Mouse (Mus musculus) cerebellum, postnatal 14 days (tissue): ENCODE measurements around the gene Slc25a21.

ENCODE experiments used
- DNase-seq, 2 experiments: peaks; one replicate each; pipeline ENCODE4 v3.0.0; 2021; ENCODE audit warnings: mixed read lengths in 2 of 2

Gene Slc25a21

GRCm38 (mm10) chr12:57016324-57016723 is 180.9 kb downstream of the Slc25a21 start:
- no peak for DNase-seq

- DNase-seq, result peak; percentile 6 to 15
These were observed 188.3 kb downstream of the Slc25a21 start for GRCm38 (mm10) chr12:57009010-57009409.

DNA sequence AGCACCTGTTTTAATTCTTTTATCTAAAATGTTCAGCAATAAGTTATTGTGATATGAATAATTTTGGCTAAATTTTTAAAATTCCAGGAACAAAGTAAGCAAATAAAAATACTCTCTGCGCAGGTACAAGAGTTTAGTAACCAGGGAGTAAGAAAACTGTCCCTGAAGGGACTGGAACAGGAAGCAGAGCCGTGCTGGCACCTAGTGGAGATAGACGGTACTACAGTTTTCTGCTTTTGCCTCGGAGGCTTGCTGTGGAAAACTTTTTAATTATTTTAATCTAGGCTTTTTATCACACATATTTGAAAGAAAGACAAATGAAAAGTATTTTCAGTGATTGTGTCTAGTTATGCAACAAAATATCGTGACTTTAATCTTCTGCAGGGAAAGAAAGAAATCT is 211.2 kb downstream of the Slc25a21 start:
- peak; percentile 79 to 84 for DNase-seq

DNA sequence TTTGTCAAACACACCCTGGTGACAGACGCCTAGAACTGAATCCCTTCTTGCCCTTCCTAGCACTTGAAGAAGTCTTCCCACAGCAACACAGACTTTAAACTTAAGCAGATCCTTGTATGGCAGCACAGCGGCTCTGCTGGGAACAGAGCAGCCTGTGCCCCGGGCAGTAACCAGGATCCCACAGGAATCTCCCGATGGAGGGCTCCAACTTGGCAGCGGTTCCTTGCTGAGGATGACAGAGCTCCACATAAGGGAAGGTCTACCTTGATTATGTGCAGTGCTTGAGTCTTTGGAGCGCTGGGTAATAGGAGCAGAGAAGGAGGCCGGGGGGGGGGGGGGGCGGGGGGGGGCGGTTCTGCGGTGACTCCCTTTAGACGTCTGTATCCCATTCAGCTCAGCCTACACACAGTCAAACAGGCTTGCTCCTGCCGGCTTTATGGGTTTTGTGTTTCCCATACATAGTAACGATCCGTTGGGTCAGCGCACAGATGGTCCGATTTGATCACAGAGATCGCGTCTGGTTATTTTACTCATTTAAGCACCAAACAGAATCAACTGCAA is 215.1 kb downstream of the Slc25a21 start:
- peak in 1 of 2 experiments; percentile 4 for DNase-seq

DNA sequence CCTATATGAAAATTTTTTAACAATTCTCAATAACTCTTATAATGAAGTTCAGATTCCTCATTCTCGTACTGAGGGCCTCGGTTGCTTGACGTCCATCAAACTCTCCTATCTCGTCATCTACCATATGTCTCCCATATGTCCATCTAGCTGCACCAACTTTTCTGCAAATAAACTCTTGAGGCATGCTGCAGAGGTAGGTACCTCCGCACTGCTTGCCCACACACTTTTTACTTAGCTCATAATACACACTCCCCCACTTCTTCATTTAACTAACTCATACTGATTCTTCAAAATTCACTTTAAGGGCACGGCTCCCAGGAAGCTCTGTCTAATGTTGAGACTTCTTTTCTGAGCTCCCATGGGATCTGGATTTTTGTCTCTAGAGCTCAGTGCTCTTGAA is 222.0 kb downstream of the Slc25a21 start:
- no peak for DNase-seq

GRCm38 (mm10) chr12:56963236-56963635 is 234.0 kb downstream of the Slc25a21 start:
- no peak for DNase-seq

DNA sequence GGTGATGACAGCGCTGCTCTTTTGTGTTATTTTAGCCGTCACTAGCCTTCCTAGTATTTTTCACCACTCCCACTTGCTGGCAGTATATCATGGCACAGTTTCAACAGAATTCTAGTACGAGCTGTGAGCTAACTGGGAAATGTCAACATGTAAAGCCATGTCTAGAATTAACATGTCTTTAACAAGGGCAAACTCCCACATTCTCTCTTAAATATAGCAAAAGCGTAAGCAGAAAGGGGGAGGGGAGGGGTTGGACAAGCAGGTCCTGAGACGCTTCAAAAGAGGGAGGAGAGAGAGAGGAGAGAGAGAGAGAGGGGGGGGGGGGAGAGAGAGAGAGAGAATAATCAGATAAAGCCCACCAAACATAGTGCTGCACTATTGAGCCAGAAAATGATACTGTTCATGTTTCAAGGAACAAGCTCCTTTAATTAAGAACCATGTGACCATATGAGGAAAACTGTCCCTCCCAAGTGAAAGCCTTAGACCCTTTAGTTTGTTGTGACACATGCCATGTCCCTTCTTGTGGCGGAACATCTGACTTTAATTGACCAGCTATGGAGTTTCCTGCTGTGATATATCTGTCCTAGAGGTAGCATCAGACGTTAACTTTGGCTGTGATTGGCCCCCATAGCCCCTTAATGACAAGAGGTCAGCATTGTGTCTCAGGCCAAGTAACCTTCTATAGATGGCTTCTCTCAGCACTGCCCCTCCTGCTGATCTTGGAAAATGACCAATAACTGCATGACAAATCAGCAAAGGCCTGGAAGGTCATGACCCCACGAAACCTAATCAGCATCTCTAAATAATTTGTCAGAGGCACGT is 237.8 kb downstream of the Slc25a21 start:
- DNase-seq, result peak in 1 of 2 experiments; percentile 4

DNA sequence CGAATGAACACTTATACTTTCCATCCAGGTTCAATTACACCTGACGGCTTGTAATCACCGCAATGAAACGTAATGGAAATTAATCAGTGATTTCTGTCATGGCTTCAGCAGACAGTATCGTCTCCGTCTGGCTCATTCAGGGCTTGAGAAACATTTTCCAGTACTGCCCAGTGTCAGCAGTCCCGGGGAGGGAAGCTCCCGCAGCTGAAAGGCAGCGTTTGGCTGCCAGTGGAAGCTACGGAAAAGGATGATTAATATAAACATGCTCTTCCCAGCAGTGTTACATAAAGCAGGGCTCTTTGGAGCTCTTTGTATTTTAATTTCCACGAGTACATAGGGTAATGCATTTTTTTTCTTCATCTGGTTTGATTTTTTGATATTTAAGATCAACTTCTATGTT is 239.0 kb downstream of the Slc25a21 start:
- peak in 1 of 2 experiments; percentile 13 for DNase-seq

DNA sequence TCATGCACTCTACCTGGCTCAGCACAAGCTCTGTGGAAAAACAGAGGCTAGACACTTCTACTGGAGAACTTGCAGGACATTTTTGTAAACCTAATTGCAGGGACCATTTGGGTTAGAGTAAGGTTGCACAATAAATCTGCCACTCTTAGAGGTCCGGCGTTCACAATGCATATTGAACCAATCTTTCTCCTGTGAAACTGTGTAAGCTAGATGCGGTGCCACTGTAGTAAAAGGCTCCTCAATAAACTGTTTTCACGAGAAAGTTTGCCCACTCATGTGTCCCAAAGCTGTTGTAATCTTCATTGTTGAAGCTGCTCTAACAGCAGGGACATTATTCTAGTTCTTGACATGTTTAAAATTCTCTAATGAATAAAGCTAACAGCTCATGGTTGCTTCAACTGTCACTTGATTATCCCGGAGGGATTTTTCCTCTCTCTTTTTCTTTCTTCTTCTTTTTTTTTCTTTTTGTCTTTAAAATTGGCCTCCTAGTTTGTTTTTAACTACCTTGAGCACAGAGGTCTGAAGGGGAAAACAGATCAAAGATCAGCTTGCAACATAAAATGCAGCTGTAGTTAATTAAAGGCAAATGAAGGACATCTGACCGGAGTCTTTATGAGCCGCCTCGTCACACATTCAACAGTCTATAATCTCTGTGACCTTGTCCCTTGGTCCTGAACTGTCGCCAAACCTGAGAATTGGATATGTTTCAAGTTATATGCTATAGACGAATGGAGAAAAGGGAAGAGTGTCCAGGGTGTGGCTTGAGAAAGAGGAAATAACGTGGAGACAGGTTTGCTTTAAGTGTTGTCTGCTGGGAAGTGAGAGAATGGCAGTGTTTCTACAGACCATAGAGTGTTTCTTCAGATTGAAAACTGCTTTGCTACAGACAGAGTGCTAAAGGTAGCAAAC is 245.3 kb downstream of the Slc25a21 start:
- no peak for DNase-seq

DNA sequence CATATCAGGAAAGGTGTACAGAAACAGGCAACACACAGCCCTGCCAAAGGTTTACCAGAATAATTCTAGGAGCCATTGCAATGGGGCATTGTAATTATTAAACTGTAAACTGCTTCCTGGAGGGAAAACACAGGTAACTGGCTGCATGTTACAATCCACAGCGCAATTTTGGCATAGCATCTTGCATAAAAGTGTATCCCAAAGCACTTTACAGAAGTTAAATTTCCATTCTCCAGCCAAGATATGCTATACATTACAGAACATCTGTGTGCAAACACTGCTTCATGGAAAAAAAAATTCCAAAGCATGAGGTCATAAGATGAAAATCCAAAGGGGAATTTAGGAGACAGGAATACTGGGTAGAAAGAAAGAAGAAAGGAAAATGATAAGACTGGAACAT is 253.0 kb downstream of the Slc25a21 start:
- no peak for DNase-seq

- no peak for DNase-seq
These were observed 256.4 kb downstream of the Slc25a21 start for GRCm38 (mm10) chr12:56940861-56941260.

- no peak for DNase-seq
These were observed 279.1 kb downstream of the Slc25a21 start for GRCm38 (mm10) chr12:56918145-56918544.

DNA sequence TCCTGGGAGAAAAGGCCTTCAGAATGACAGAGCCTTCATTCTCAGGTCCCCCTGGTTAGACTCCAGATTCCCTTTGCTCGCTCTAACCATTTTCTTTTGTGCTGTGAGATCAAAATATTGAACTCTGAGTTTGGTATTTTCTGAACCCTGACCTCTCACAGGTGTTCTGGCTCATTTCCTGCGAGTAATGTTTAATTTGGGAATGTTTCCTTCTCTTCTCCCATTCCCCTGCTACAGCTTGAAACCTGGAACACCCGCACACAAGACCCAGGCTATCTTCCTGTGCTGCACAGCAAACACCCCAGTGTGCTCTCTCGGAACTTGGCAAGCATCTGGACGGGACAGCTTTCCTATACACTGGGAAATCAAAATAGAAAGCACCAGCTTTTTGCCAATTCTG is 290.8 kb downstream of the Slc25a21 start:
- no peak for DNase-seq

- no peak for DNase-seq
These were observed 291.5 kb downstream of the Slc25a21 start for GRCm38 (mm10) chr12:56905652-56906305.

DNA sequence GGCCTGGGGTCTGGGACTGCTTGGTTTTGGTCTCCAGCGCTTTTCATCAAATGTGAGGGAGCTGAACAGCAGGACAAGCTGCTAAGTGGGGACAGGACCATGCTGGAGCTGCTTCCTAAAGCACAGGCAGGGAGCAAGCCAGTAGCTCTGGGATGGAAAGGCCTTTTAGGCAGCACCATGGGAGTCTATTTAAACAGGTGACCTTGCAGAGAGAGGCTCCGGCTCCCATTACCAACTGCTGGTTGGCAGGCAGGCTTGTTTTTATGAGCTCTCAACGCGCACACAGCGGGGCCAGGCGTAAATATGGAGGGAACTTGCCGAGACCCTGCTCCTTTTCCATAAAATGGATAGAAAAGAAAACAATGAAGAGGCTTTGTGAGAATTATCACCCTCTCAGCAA is 292.1 kb downstream of the Slc25a21 start:
- no peak for DNase-seq

DNA sequence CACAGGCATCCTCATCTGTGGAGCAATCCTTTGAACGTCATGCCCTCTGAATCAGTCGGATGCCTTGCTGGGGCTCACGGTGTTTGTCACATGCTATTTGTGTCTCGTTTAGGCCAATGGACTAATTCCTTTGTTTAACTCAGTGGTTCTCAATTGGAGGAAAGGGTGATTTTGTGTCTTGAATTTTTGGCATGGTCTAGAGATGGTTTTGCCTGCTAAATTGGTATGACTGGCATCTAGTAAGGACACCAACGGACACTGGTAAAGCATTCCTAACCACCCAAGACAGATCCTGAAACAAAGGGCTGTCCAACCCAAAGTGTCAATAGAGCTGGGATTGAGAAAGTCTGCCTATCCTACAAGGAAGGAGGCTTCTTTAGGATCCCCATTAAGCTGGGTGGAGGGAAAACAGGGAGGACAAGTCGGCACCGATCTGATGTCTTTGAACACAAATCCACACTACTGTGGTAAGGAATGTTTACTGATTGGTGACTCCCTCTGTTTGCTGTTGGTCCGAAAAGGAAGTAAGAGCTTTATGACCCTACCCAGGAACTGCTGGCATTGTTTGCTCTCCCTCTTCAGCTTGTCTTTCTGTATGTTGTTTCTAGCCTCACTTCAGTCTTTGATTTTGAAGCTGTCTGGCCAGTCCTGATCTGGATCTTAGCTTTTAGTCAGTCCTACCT is 294.4 kb downstream of the Slc25a21 start:
- DNase-seq, result no peak

GRCm38 (mm10) chr12:56897976-56898375 is 299.3 kb downstream of the Slc25a21 start:
- no peak for DNase-seq

DNA sequence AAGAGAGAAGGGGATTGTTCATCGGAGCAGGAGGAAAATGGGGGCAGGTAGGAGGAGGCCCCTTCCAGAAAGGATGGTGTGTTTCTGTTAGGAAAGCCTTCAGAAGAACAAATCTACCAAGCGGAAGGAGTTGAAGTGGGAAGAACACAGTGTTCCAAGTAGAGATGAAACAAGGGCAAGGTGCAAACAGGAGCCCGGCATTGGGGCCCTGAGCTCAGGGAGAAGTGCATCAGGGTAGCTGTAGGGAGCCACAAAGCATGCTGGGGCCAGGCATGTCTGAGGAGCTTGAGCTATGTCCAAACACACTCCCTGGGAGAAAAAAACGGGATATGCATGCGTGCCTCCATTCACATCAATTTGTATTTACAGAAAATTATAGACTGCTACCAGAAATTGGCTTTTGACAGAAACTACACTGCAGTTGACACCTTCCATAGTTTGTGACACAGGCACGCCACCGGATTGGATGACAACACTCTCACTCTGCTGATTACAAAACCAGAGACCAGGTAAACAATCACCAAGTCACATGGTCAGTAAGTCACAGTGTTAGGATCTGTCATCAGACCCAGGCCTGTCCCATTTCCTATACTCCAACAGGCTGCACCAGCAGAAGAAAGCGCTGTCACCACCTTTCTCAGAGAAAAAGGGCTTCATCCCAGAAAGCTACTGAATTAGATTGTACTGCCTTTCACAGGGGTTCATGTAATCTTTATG is 299.9 kb downstream of the Slc25a21 start:
- DNase-seq, result no peak

DNA sequence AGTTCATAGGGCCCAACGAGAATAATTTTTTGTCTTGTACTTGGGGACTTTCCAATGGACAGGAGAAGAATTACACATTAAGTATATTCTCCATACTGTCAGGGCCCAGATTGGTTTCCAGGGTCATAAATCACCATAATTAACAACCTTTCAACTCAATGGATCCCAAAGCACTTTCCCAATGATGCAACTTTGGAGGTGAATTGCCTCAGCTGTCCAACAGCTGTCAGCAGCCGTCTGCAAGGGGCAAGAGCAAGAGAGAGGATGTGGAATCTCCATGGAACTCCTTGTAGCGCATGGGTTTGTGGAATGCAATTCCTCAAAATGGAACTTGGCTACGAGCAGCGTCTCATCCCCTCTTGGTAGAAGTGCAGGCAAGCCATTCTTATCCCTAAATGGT is 302.3 kb downstream of the Slc25a21 start:
- no peak for DNase-seq

GRCm38 (mm10) chr12:56890891-56891726 is 306.2 kb downstream of the Slc25a21 start:
- peak; percentile 61 to 63 for DNase-seq

GRCm38 (mm10) chr12:56877796-56878195 is 319.5 kb downstream of the Slc25a21 start:
- DNase-seq, result no peak
